Mouse (Mus musculus) NIH3T3 (cell line): ENCODE data around the gene Bicc1.

ENCODE experiments used
- DNase-seq: peaks from one replicate; pipeline ENCODE4 v3.0.0-alpha.2; 2012; ENCODE audit warnings: low read depth

Gene Bicc1

GRCm38 (mm10) chr10:71052748-71053147, 106.8 kb downstream of the Bicc1 start:
- no peak for DNase-seq

GRCm38 (mm10) chr10:71052208-71052607, 107.3 kb downstream of the Bicc1 start:
- DNase-seq, result no peak

- DNase-seq, result no peak
These were observed 108.7 kb downstream of the Bicc1 start for GRCm38 (mm10) chr10:71050722-71051333.

GRCm38 (mm10) chr10:71049294-71049693, 110.2 kb downstream of the Bicc1 start:
- peak; percentile 63 for DNase-seq

- no peak for DNase-seq
These were observed 115.1 kb downstream of the Bicc1 start for GRCm38 (mm10) chr10:71044410-71044809.

- no peak for DNase-seq
These were observed 117.6 kb downstream of the Bicc1 start for GRCm38 (mm10) chr10:71041874-71042273.

GRCm38 (mm10) chr10:71036484-71036883, 123.0 kb downstream of the Bicc1 start:
- no peak for DNase-seq

- no peak for DNase-seq
These were observed 130.5 kb downstream of the Bicc1 start for GRCm38 (mm10) chr10:71028996-71029395.

GRCm38 (mm10) chr10:71028066-71028844, 131.2 kb downstream of the Bicc1 start:
- peak; percentile 49 for DNase-seq

GRCm38 (mm10) chr10:71025131-71025894, 134.2 kb downstream of the Bicc1 start:
- peak; percentile 31 for DNase-seq

GRCm38 (mm10) chr10:71024681-71025080, 134.8 kb downstream of the Bicc1 start:
- DNase-seq, result no peak

- no peak for DNase-seq
These were observed 136.0 kb downstream of the Bicc1 start for GRCm38 (mm10) chr10:71023471-71023870.

GRCm38 (mm10) chr10:71020459-71020858, 139.0 kb downstream of the Bicc1 start:
- DNase-seq, result no peak

- no peak for DNase-seq
These were observed 139.7 kb downstream of the Bicc1 start for GRCm38 (mm10) chr10:71019836-71020235.

- no peak for DNase-seq
These were observed 149.6 kb downstream of the Bicc1 start for GRCm38 (mm10) chr10:71009771-71010496.

- DNase-seq, result no peak
These were observed 150.8 kb downstream of the Bicc1 start for GRCm38 (mm10) chr10:71008721-71009120.

- peak; percentile 40 for DNase-seq
These were observed 151.5 kb downstream of the Bicc1 start for GRCm38 (mm10) chr10:71007956-71008355.

GRCm38 (mm10) chr10:71007516-71007915, 152.0 kb downstream of the Bicc1 start:
- DNase-seq, result no peak

GRCm38 (mm10) chr10:71007001-71007400, 152.5 kb downstream of the Bicc1 start:
- no peak for DNase-seq

GRCm38 (mm10) chr10:71002871-71003270, 156.6 kb downstream of the Bicc1 start:
- no peak for DNase-seq

- DNase-seq, result no peak
These were observed 157.3 kb downstream of the Bicc1 start for GRCm38 (mm10) chr10:71002186-71002585.

- peak; percentile 58 for DNase-seq
These were observed 161.4 kb downstream of the Bicc1 start for GRCm38 (mm10) chr10:70998136-70998535.
